Mouse (Mus musculus): Measurements from ENCODE around the gene Irx6. TPM values are rescaled to one million over a fixed set of nuclear protein-coding genes. Genes with fewer than 3 reads are reported as not detected.

Irx6 gene
- polyA plus RNA-seq, 1 experiment from 2014 or later, result not detected

- no peak for TF ChIP-seq CTCF (IDR thresholded peaks at IDR 0.05; ENCODE audit: low read depth)
- TF ChIP-seq EP300 (IDR thresholded peaks at IDR 0.05; ENCODE audit: low read depth), result no peak
- DNase-seq, result no peak
- 60% methylated on average over 8 of the region's 8 CpGs for WGBS (ENCODE audit: insufficient replicate concordance)
- Histone ChIP-seq H3K27me3 (ENCODE audit: insufficient read depth, low read length) (no peaks in the 10 kb centered on the region), H3K4me2 (ENCODE audit: low read depth, low read length) (no peak overlapping the region), H3K36me3 (replicated peaks; ENCODE audit: insufficient read depth, low read length) (no peaks in the 10 kb centered on the region), H3K9me3 (ENCODE audit: low read length) (no peaks in the 10 kb centered on the region), H3K4me1 (ENCODE audit: insufficient read depth) (no peaks in the 10 kb centered on the region), H3K9ac (replicated peaks) (no peak overlapping the region), H3K27ac (ENCODE audit: low read depth) (no peak overlapping the region), H3K4me3 (ENCODE audit: low read depth, low read length) (no peak overlapping the region)
- no peak for ATAC-seq
Measured at GRCm38 (mm10) chr8:92724359-92724758, 50.3 kb downstream of the Irx6 start.

Other genes starting within 250 kb of the Irx6 start
- 9.6 and 9.8 TPM in 2 replicates for gene Mmp2, start 153.0 kb downstream of the Irx6 start, polyA plus RNA-seq (2015; fragmentation: Nextera tagmentation; extraction: Ambion mirVana)
- 8.6 and 9.0 TPM in 2 replicates for gene Lpcat2, start 181.1 kb downstream of the Irx6 start, polyA plus RNA-seq (2015; fragmentation: Nextera tagmentation; extraction: Ambion mirVana)
- not detected in 2 replicates for gene Capns2, start 227.1 kb downstream of the Irx6 start, polyA plus RNA-seq (2015; fragmentation: Nextera tagmentation; extraction: Ambion mirVana)

All from liver, postnatal 0 days (tissue).